Mouse (Mus musculus) heart, postnatal 0 days (tissue): ENCODE data around the gene Ggnbp2.

Source experiments
- CTCF ChIP-seq: IDR thresholded peaks from 2 replicates; pipeline ENCODE4 v1.5.1; 2016; ENCODE audit warnings: antibody characterized with exemption, control low read depth, low read depth
- EP300 ChIP-seq: IDR thresholded peaks from 2 replicates; pipeline ENCODE4 v1.6.1; 2016; ENCODE audit warnings: antibody characterized with exemption, low read depth

DNA sequence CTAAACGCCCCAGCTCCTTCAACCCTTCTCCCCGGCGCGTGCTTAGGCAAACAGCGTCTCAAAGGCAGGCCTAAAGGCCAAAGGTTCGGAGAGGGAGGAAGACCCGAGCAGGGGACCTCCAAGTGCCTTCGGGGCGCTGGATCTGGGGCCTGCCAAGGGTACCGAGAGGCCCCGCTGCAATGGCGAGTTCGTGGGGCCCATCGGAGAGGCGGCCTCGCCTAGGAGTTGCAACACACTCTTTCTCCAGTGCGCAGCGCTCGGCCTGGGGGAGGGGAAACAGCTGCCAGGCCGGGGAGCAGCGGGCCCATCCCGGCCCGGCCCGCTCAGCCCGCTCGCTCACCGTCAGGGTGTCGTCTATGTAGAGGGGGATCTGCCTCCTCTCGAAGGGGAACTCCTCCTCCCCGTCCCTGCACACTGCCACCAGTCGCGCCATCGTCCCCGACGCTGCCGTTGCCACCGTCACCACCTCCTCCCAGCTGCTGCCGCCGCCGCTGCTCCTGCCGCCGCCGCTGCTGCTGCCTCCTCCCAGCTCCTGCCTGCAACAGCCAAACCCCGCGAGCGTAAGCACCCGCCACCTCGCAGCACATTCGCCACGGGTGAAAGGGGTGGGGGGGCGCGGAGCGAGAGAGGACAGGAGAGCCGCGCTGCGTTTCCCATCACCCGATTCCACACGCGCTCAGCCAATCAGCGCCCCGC, 932 bp downstream of the Ggnbp2 start:
- no peak for TF ChIP-seq CTCF
- peak; percentile 9; the same call in 1 of the 2 replicates for TF ChIP-seq EP300
